Mouse (Mus musculus): ENCODE results near the gene Nrp2. TPM values are rescaled to one million over a fixed set of nuclear protein-coding genes. Genes with fewer than 3 reads are reported as not detected.
A peak's percentile ranks its signal among the peaks of the same experiment; 100 is the strongest.

Nrp2 gene
- total and polyA plus RNA-seq, 2 experiments from 2014 or later = 31.6 to 120 TPM

DNA sequence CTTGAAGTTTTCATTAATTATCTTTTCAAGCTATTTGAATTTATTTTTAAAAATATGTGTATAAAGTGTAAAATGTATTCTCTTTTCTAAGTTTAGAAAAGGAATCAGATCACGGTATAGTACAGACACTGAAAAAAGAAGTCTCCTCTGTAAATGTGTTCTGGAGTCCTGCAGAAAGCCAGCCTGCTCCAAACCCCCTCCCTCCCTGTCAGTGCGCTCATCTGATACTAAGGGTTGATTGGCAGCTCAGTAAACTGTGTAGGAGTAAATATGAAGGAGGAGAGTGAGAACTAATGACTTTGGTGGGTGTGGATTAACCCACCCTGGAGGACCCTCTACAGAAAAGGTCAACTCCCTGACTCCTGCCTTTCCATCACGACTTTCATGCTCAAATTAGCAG lies 5.7 kb upstream of the Nrp2 start:
- DNase-seq = no peak
- no peak overlapping the region for H3K4me2 ChIP-seq (ENCODE audit: low read depth)
- no peak overlapping the region for H3K27ac ChIP-seq (ENCODE audit: low read depth, low read length)

DNA sequence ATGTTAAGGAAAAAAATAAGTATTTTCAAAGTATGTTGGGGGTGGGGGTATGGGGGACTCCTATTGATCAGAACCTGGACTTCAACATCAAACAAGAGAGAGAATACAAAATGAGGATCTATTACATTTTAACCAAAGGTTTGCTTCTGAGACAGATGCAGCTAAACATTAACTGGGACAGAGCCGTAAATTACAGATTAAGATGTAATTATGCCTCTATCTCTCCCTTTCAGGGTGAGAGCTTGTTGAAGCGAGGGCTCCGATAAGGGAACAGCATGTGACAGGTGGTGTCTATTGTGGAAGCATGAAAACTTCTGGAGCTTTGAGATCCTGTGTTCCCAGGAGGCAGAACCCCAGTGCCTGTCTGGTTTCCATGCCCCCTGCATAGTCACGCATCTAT lies 3.3 kb upstream of the Nrp2 start:
- 43% methylated on average over 4 of the region's 4 CpGs for WGBS
- Histone ChIP-seq H3K9ac (no peak overlapping the region), H3K27me3 (ENCODE audit: insufficient read depth, low read length) (peaks cover 8% of the 10 kb centered on the region; the same call in 1 of the 2 replicates), H3K4me1 (ENCODE audit: insufficient read depth) (no peaks in the 10 kb centered on the region), H3K9me3 (ENCODE audit: low read length) (no peaks in the 10 kb centered on the region), H3K4me3 (ENCODE audit: low read depth, low read length) (no peak overlapping the region), H3K27ac (ENCODE audit: low read depth, low read length) (no peak overlapping the region), H3K4me2 (ENCODE audit: low read depth) (no peak overlapping the region), H3K36me3 (ENCODE audit: insufficient read depth) (no peaks in the 10 kb centered on the region)
- ATAC-seq (no peak), DNase-seq (no peak)
- TF ChIP-seq CTCF (IDR thresholded peaks at IDR 0.05; ENCODE audit: low read depth) = no peak

More for the DNA sequence above, 5.7 kb upstream of the Nrp2 start:
- 41% methylated on average over 3 of the region's 3 CpGs for WGBS
- no peak for TF ChIP-seq CTCF (IDR thresholded peaks at IDR 0.05; ENCODE audit: low read depth)
- Histone ChIP-seq H3K36me3 (ENCODE audit: insufficient read depth) (no peaks in the 10 kb centered on the region), H3K4me3 (ENCODE audit: low read depth, low read length) (no peak overlapping the region), H3K9ac (no peak overlapping the region), H3K9me3 (ENCODE audit: low read length) (no peaks in the 10 kb centered on the region), H3K27me3 (ENCODE audit: insufficient read depth, low read length) (peaks cover 10% of the 10 kb centered on the region), H3K4me1 (ENCODE audit: insufficient read depth) (no peaks in the 10 kb centered on the region)
- no peak for ATAC-seq

GRCm38 (mm10) chr1:62701065-62701921 lies 1.8 kb upstream of the Nrp2 start:
- H3K4me3 ChIP-seq (ENCODE audit: low read depth, low read length) = no peak overlapping the region
- H3K9me3 ChIP-seq (ENCODE audit: low read length) = no peaks in the 10 kb centered on the region
- 38% methylated on average over 10 of the region's 10 CpGs for WGBS
- ATAC-seq = 0 out of 2 replicates have a peak, but pooled peaks have one; percentile 10
- H3K27ac ChIP-seq (ENCODE audit: low read depth, low read length) = no peak overlapping the region
- H3K36me3 ChIP-seq (ENCODE audit: insufficient read depth) = no peaks in the 10 kb centered on the region
- H3K4me2 ChIP-seq (ENCODE audit: low read depth) = no peak overlapping the region
- DNase-seq = peak; percentile 83
- H3K4me1 ChIP-seq (ENCODE audit: insufficient read depth) = no peaks in the 10 kb centered on the region
- TF ChIP-seq CTCF (IDR thresholded peaks at IDR 0.05; ENCODE audit: low read depth) = peak; percentile 79
- H3K9ac ChIP-seq = no peak overlapping the region
- H3K27me3 ChIP-seq (ENCODE audit: insufficient read depth, low read length) = peaks cover 3% of the 10 kb centered on the region; the same call in 1 of the 2 replicates

DNA sequence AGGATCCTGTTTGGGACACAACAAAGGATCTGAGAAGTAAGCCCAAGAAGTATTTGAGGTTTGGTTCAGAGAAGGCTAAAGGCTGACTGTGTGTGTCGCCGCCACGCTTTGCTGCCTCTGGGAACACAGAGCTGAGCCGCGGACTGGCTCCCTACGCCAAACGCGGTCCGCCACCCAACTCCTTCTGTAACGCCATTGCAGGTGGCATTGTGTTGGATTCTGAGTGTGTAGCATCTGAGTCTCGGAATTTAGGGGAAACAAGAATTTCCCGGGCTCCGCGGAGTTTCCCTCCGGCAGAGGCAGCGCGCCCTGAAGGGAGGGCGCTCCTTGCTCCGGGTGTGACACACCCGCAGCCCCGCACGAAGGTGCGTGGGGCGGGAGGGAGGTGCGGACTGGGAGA lies 342 bp upstream of the Nrp2 start:
- under 1% methylated on average over 25 of the region's 25 CpGs for WGBS
- DNase-seq = no peak
- H3K4me3 ChIP-seq (ENCODE audit: low read depth, low read length) = peak overlapping the region; percentile 63
- H3K9me3 ChIP-seq (ENCODE audit: low read length) = no peaks in the 10 kb centered on the region
- peak overlapping the region; percentile 95 for H3K4me2 ChIP-seq (ENCODE audit: low read depth)
- peaks cover 3% of the 10 kb centered on the region; the same call in 1 of the 2 replicates for H3K27me3 ChIP-seq (ENCODE audit: insufficient read depth, low read length)
- H3K9ac ChIP-seq = peak overlapping the region; percentile 69
- peak overlapping the region; percentile 78 for H3K27ac ChIP-seq (ENCODE audit: low read depth, low read length)
- ATAC-seq = peak; percentile 8
- TF ChIP-seq CTCF (IDR thresholded peaks at IDR 0.05; ENCODE audit: low read depth) = no peak
- H3K4me1 ChIP-seq (ENCODE audit: insufficient read depth) = no peaks in the 10 kb centered on the region
- H3K36me3 ChIP-seq (ENCODE audit: insufficient read depth) = no peaks in the 10 kb centered on the region

GRCm38 (mm10) chr1:62704117-62704888 lies 1.2 kb downstream of the Nrp2 start:
- WGBS = 9% methylated on average over 9 of the region's 9 CpGs
- H3K27me3 ChIP-seq (ENCODE audit: insufficient read depth, low read length) = no peaks in the 10 kb centered on the region; the same call in 1 of the 2 replicates
- H3K27ac ChIP-seq (ENCODE audit: low read depth, low read length) = peak overlapping the region; percentile 78
- H3K4me1 ChIP-seq (ENCODE audit: insufficient read depth) = no peaks in the 10 kb centered on the region
- peak overlapping the region; percentile 69 for H3K9ac ChIP-seq
- H3K4me3 ChIP-seq (ENCODE audit: low read depth, low read length) = peak overlapping the region; percentile 63
- no peak for ATAC-seq
- TF ChIP-seq CTCF (IDR thresholded peaks at IDR 0.05; ENCODE audit: low read depth) = no peak
- peak overlapping the region; percentile 95 for H3K4me2 ChIP-seq (ENCODE audit: low read depth)
- no peaks in the 10 kb centered on the region for H3K36me3 ChIP-seq (ENCODE audit: insufficient read depth)
- no peak for DNase-seq
- H3K9me3 ChIP-seq (ENCODE audit: low read length) = no peaks in the 10 kb centered on the region

- H3K27me3 ChIP-seq (ENCODE audit: insufficient read depth, low read length) = no peaks in the 10 kb centered on the region; the same call in 1 of the 2 replicates
- H3K27ac ChIP-seq (ENCODE audit: low read depth, low read length) = peak overlapping the region; percentile 78
- H3K4me3 ChIP-seq (ENCODE audit: low read depth, low read length) = peak overlapping the region; percentile 63
- ATAC-seq (no peak), DNase-seq (no peak)
- no peak for TF ChIP-seq CTCF (IDR thresholded peaks at IDR 0.05; ENCODE audit: low read depth)
- WGBS = 18% methylated on average over 16 of the region's 16 CpGs
- H3K36me3 ChIP-seq (ENCODE audit: insufficient read depth) = no peaks in the 10 kb centered on the region
- H3K9ac ChIP-seq = peak overlapping the region; percentile 69
- H3K4me2 ChIP-seq (ENCODE audit: low read depth) = peak overlapping the region; percentile 95
- no peaks in the 10 kb centered on the region for H3K9me3 ChIP-seq (ENCODE audit: low read length)
- H3K4me1 ChIP-seq (ENCODE audit: insufficient read depth) = no peaks in the 10 kb centered on the region
Measured at GRCm38 (mm10) chr1:62704889-62705516, 1.9 kb downstream of the Nrp2 start.

Measured in forebrain, postnatal 0 days (tissue).